Mouse (Mus musculus): ENCODE measurements around the gene Pfkfb4. TPM values are rescaled to one million over a fixed set of nuclear protein-coding genes. Genes with fewer than 3 reads are reported as not detected.

Gene Pfkfb4
- polyA plus RNA-seq, 1 experiment from 2014 or later, result 17.6 TPM

DNA sequence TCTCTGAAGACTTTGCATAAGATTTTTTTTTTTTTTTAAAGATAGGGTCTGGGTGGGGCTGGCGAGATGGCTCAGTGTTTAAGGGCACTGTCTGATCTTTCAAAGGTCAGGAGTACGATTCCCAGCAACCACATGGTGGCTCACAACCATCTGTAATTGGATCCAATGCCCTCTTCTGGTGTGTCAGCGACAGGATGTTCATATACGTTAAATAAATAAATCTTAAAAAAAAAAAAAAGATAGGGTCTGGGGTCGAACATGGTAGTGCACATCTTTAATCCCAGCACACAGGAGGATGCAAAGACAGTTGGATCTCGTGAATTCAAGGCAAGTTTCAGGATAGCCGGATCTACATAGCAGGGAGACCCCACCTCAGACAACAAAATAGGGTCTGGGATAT is 57.7 kb downstream of the Pfkfb4 start:
- 77% methylated on average over 7 of the region's 7 CpGs for WGBS
- Histone ChIP-seq H3K36me3 (0 out of 2 replicates have a peak, but pooled peaks cover 5% of the 10 kb centered on the region), H3K9me3 (no peaks in the 10 kb centered on the region)

GRCm38 (mm10) chr9:109049996-109050673 is 58.6 kb downstream of the Pfkfb4 start:
- Histone ChIP-seq H3K27ac (no peak overlapping the region), H3K4me1 (replicated peaks) (peaks cover 12% of the 10 kb centered on the region), H3K4me3 (no peak overlapping the region), H3K36me3 (peaks cover 5% of the 10 kb centered on the region; the same call in 1 of the 2 replicates), H3K9me3 (no peaks in the 10 kb centered on the region), H3K27me3 (ENCODE audit: insufficient read depth, poor library complexity, severe bottlenecking) (no peaks in the 10 kb centered on the region)
- no peak for DNase-seq (ENCODE audit: low spot score)
- WGBS, result 79% methylated on average over 9 of the region's 9 CpGs

More for the DNA sequence above, 57.7 kb downstream of the Pfkfb4 start:
- DNase-seq (ENCODE audit: low spot score), result no peak
- Histone ChIP-seq H3K27ac (no peak overlapping the region), H3K4me1 (replicated peaks) (peaks cover 5% of the 10 kb centered on the region), H3K27me3 (ENCODE audit: insufficient read depth, poor library complexity, severe bottlenecking) (no peaks in the 10 kb centered on the region), H3K4me3 (no peak overlapping the region)

DNA sequence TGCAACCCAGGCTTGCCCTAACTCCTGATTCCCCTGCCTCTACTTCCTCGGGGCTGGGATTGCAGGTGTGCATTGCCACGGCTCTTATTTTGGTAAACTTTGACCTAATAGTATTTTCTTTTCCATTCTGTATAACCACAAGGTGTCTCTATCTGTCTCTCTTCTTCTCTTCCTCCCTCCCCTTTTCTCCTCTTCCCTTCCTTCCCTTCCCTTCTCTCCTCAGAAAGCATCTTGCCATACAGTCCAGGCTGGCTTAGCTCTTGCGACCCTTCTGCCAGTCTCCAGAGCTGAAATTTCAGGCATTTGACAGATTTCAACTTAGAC is 59.1 kb downstream of the Pfkfb4 start:
- no peak overlapping the region for H3K4me3 ChIP-seq
- WGBS, result 84% methylated on average over 3 of the region's 3 CpGs
- H3K27ac ChIP-seq, result no peak overlapping the region
- peaks cover 17% of the 10 kb centered on the region for H3K4me1 ChIP-seq (replicated peaks)
- peaks cover 5% of the 10 kb centered on the region; the same call in 1 of the 2 replicates for H3K36me3 ChIP-seq
- H3K27me3 ChIP-seq (ENCODE audit: insufficient read depth, poor library complexity, severe bottlenecking), result no peaks in the 10 kb centered on the region
- no peaks in the 10 kb centered on the region for H3K9me3 ChIP-seq
- no peak for DNase-seq (ENCODE audit: low spot score)

DNA sequence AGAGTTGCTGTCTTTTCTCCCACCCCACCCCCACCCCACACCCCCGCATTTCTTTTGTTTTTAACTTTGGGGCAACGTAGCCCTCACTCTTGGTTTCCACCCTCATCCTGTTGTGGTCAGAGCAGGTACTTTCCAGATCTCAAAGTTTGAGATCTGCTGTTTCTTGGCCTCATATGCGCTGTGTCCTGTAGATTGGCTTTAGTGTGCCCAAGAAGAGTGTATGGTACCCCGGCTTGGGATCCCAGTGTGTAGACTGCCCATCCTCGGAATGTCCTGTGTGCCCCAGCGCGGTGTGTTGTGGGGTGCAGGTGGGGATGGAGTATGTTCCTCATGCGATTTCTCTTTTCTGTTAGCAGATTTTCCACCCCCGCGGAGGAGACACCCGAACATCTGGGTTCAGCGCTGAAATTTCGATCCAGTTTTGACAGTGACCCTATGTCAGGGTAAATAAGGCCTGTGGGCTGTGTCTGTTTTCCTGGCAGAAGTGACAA is 59.5 kb downstream of the Pfkfb4 start:
- H3K4me1 ChIP-seq (replicated peaks), result peaks cover 17% of the 10 kb centered on the region

GRCm38 (mm10) chr9:109051651-109052489 is 60.3 kb downstream of the Pfkfb4 start:
- Histone ChIP-seq H3K4me3 (no peak overlapping the region), H3K27me3 (ENCODE audit: insufficient read depth, poor library complexity, severe bottlenecking) (no peaks in the 10 kb centered on the region)
- WGBS, result 90% methylated on average over 10 of the region's 10 CpGs

More for the DNA sequence above, 59.5 kb downstream of the Pfkfb4 start:
- H3K27me3 ChIP-seq (ENCODE audit: insufficient read depth, poor library complexity, severe bottlenecking), result no peaks in the 10 kb centered on the region
- no peak overlapping the region for H3K27ac ChIP-seq
- DNase-seq (ENCODE audit: low spot score), result no peak
- H3K36me3 ChIP-seq, result peaks cover 7% of the 10 kb centered on the region
- WGBS, result 91% methylated on average over 13 of the region's 13 CpGs
- H3K4me3 ChIP-seq, result no peak overlapping the region
- H3K9me3 ChIP-seq, result no peaks in the 10 kb centered on the region

GRCm38 (mm10) chr9:109052490-109053260 is 61.1 kb downstream of the Pfkfb4 start:
- Histone ChIP-seq H3K27ac (no peak overlapping the region), H3K4me3 (no peak overlapping the region)
- DNase-seq (ENCODE audit: low spot score), result no peak

More at GRCm38 (mm10) chr9:109051651-109052489, 60.3 kb downstream of the Pfkfb4 start:
- no peaks in the 10 kb centered on the region for H3K9me3 ChIP-seq
- H3K27ac ChIP-seq, result no peak overlapping the region
- H3K4me1 ChIP-seq (replicated peaks), result peaks cover 17% of the 10 kb centered on the region
- H3K36me3 ChIP-seq, result peaks cover 15% of the 10 kb centered on the region
- DNase-seq (ENCODE audit: low spot score), result no peak

GRCm38 (mm10) chr9:109053366-109053765 is 61.8 kb downstream of the Pfkfb4 start:
- Histone ChIP-seq H3K36me3 (peaks cover 30% of the 10 kb centered on the region), H3K4me3 (no peak overlapping the region), H3K27ac (no peak overlapping the region), H3K9me3 (no peaks in the 10 kb centered on the region), H3K27me3 (ENCODE audit: insufficient read depth, poor library complexity, severe bottlenecking) (no peaks in the 10 kb centered on the region), H3K4me1 (replicated peaks) (peaks cover 17% of the 10 kb centered on the region)
- 78% methylated on average over 3 of the region's 3 CpGs for WGBS
- no peak for DNase-seq (ENCODE audit: low spot score)

More at GRCm38 (mm10) chr9:109052490-109053260, 61.1 kb downstream of the Pfkfb4 start:
- H3K36me3 ChIP-seq, result peaks cover 24% of the 10 kb centered on the region
- no peaks in the 10 kb centered on the region for H3K27me3 ChIP-seq (ENCODE audit: insufficient read depth, poor library complexity, severe bottlenecking)
- H3K4me1 ChIP-seq (replicated peaks), result peaks cover 17% of the 10 kb centered on the region
- no peaks in the 10 kb centered on the region for H3K9me3 ChIP-seq
- WGBS, result 91% methylated on average over 9 of the region's 9 CpGs

GRCm38 (mm10) chr9:109053851-109054250 is 62.3 kb downstream of the Pfkfb4 start:
- Histone ChIP-seq H3K9me3 (no peaks in the 10 kb centered on the region), H3K36me3 (peaks cover 35% of the 10 kb centered on the region), H3K4me3 (no peak overlapping the region), H3K4me1 (replicated peaks) (peaks cover 21% of the 10 kb centered on the region), H3K27me3 (ENCODE audit: insufficient read depth, poor library complexity, severe bottlenecking) (no peaks in the 10 kb centered on the region), H3K27ac (no peak overlapping the region)
- no peak for DNase-seq (ENCODE audit: low spot score)
- 78% methylated on average over 6 of the region's 6 CpGs for WGBS

DNA sequence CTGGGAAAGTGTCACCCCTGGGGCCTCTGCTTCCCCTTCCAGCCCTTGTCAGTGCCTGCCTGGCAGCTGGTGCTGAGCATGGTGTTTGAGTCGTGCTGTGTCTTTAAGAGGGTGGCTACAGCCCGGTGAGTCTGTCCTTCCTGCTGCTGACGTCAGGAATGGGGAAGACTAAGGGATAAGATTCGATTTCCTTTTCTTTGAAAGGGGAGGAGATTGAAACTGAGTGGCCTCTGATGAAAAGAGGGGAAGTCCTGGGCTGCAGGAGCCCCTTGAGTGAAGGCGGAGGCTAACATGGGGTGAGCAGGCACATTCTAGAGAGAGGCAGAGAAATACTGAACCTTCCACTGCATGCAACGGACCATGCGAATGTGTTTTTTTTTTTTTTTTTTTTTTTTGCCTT is 63.1 kb downstream of the Pfkfb4 start:
- Histone ChIP-seq H3K9me3 (no peaks in the 10 kb centered on the region), H3K27me3 (ENCODE audit: insufficient read depth, poor library complexity, severe bottlenecking) (no peaks in the 10 kb centered on the region), H3K4me3 (peak overlapping the region; percentile 30), H3K4me1 (replicated peaks) (peaks cover 30% of the 10 kb centered on the region), H3K27ac (peak overlapping the region; percentile 81), H3K36me3 (peaks cover 43% of the 10 kb centered on the region)
- peak; percentile 44 for DNase-seq (ENCODE audit: low spot score)
- 13% methylated on average over 7 of the region's 7 CpGs for WGBS

DNA sequence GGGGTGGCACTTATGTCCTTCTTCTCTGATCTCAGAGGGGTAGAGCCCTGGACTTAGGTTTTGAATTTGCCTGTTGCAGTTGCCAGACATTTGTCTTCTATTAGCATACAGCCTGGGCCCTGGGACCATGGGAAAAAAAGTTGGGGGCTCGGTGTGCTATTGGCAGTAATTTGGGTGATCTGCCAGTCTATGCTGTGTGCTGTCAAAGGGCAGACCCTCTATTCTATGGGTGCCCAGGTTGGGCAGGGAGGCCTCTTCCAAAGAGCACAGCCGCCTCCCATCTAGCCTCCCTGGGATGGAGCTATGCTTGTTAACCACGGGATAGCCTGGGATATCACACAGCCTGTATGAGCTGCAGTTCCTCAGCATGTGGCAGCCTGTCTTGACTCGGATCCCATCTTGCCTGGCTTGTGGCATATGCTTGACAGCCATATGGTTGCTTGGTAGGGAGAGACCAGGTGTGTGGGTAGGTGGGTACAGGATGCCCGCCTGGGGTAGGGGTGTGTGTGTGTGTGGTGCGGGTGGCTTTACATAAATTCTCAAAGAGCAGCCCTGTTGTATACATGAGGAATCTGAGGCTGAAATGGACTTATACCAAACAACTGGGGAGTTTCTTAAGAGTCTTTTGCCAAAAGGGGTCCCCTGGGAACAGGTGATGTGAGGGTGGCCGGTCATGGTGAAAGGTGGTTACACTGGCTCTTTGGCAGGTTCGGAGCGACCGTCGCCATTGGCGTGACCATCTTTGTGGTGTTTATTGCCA is 63.9 kb downstream of the Pfkfb4 start:
- no peaks in the 10 kb centered on the region for H3K9me3 ChIP-seq
- no peaks in the 10 kb centered on the region for H3K27me3 ChIP-seq (ENCODE audit: insufficient read depth, poor library complexity, severe bottlenecking)
- H3K4me3 ChIP-seq, result peak overlapping the region; percentile 30
- H3K4me1 ChIP-seq (replicated peaks), result peaks cover 33% of the 10 kb centered on the region
- H3K36me3 ChIP-seq, result peaks cover 50% of the 10 kb centered on the region
- no peak for DNase-seq (ENCODE audit: low spot score)
- H3K27ac ChIP-seq, result peak overlapping the region; percentile 81
- 90% methylated on average over 12 of the region's 12 CpGs for WGBS

- Histone ChIP-seq H3K27ac (no peak overlapping the region), H3K27me3 (ENCODE audit: insufficient read depth, poor library complexity, severe bottlenecking) (no peaks in the 10 kb centered on the region), H3K9me3 (no peaks in the 10 kb centered on the region), H3K4me1 (replicated peaks) (peaks cover 33% of the 10 kb centered on the region), H3K4me3 (no peak overlapping the region), H3K36me3 (peaks cover 58% of the 10 kb centered on the region)
- DNase-seq (ENCODE audit: low spot score), result no peak
- 93% methylated on average over 17 of the region's 17 CpGs for WGBS
Observed at GRCm38 (mm10) chr9:109056081-109056690, 64.6 kb downstream of the Pfkfb4 start.

DNA sequence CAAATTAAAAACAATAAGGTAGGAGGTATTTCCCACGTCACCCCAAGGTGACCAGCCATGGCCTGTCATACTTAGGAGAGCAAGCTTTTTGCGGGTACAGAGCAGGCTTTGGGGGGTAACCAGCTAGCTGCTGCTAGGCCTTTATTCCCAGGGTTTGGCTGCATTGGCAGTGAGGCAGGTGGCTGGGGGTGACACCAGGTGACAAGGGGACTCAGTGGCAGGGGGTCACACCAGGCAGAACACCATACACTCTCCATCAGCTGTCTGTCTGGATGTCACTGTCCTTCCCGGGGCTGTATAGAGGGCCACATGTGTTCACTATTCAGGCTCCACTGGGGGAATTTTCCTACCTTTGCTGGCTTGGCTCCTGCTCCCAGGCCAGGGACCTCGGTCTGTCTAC is 65.3 kb downstream of the Pfkfb4 start:
- H3K4me3 ChIP-seq, result no peak overlapping the region
- no peak overlapping the region for H3K27ac ChIP-seq
- no peaks in the 10 kb centered on the region for H3K27me3 ChIP-seq (ENCODE audit: insufficient read depth, poor library complexity, severe bottlenecking)
- 91% methylated on average over 4 of the region's 4 CpGs for WGBS
- no peak for DNase-seq (ENCODE audit: low spot score)
- H3K4me1 ChIP-seq (replicated peaks), result peaks cover 33% of the 10 kb centered on the region
- H3K9me3 ChIP-seq, result no peaks in the 10 kb centered on the region
- peaks cover 58% of the 10 kb centered on the region for H3K36me3 ChIP-seq

Data from hindbrain, embryonic 10.5 days (tissue).